Mouse (Mus musculus): ENCODE results near the gene Rgr. TPM values are rescaled to one million over a fixed set of nuclear protein-coding genes. Genes with fewer than 3 reads are reported as not detected.
"Not testable (repeated sequence)": the region's sequence is repeated elsewhere in the genome, so short reads cannot be mapped to it uniquely, and the experiment has no call there.

Gene Rgr
- polyA plus RNA-seq, 1 experiment: not detected

DNA sequence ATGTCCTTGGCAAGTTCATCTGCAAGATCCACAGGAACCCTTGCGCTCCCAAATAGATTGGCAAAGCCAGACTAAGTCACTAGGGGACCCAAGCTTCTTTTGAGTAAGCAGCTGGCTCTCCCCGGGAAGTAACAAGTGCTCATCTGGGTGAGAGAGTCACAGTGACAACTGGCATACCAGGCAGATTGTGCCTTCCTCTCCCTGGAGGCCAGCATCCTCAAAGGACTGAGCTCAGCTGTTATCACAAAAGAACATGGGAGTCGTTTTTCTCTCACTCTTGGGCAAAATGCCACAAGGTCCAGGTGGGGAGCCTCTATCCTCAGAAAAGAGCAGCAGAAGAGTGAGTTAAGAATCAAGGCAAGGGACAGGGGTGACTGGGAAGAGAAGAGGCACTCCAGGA lies 42.9 kb downstream of the Rgr start:
- TF ChIP-seq CTCF (IDR thresholded peaks at IDR 0.05; ENCODE audit: insufficient read depth, low read length) (no peak), POLR2A (IDR thresholded peaks at IDR 0.05; ENCODE audit: borderline replicate concordance, extremely low read depth, low read depth, low read length) (no peak)
- 16% methylated on average over 3 of the region's 3 CpGs for WGBS
- Histone ChIP-seq H3K4me1 (ENCODE audit: control insufficient read depth, insufficient read depth, low read length) (no peaks in the 10 kb centered on the region), H3K4me3 (replicated peaks; ENCODE audit: extremely low read depth, low read depth, low read length) (no peak overlapping the region)
- DNase-seq: no peak

DNA sequence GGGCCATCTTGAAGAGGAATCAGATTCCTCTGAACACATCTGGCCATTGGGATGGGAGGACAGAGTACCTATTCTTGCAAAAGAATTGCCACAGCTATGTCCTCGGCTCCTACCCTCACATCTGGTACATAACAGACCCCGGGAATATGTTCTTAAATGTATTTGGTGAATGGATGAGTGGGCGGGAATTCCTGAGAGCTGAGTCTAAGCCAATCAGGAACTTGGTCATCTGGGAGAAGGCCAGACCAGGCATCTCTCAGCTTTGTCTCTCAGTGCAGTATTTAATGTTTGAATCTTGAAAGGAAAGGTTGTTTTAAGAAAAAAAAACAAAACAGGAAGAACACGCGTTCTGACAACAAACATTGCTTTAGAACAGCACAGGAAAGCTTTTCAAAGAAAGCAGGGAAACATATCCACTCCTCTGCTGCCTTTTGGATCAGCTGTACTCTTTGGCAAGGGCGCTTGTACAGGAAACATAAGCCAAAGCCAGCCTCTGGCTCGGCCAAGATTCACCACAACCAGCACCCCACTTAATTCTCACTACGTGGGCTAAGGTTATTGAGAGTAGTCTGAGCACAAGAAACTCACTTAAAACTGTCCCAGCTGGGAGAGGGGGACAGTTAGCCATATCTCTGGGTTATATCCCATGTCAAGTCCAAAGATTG lies 45.2 kb downstream of the Rgr start:
- WGBS: 65% methylated on average over 8 of the region's 8 CpGs
- Histone ChIP-seq H3K4me1 (ENCODE audit: control insufficient read depth, insufficient read depth, low read length) (no peaks in the 10 kb centered on the region), H3K4me3 (replicated peaks; ENCODE audit: extremely low read depth, low read depth, low read length) (no peak overlapping the region)
- TF ChIP-seq POLR2A (IDR thresholded peaks at IDR 0.05; ENCODE audit: borderline replicate concordance, extremely low read depth, low read depth, low read length): no peak
- TF ChIP-seq CTCF (IDR thresholded peaks at IDR 0.05; ENCODE audit: insufficient read depth, low read length): no peak
- no peak for DNase-seq

- WGBS: 58% methylated on average over 2 of the region's 2 CpGs
- TF ChIP-seq POLR2A (IDR thresholded peaks at IDR 0.05; ENCODE audit: borderline replicate concordance, extremely low read depth, low read depth, low read length) (no peak), CTCF (IDR thresholded peaks at IDR 0.05; ENCODE audit: insufficient read depth, low read length) (no peak)
Measured at GRCm38 (mm10) chr14:37002852-37003251, 45.9 kb downstream of the Rgr start.

GRCm38 (mm10) chr14:37000780-37001179 lies 48.0 kb downstream of the Rgr start:
- WGBS: 73% methylated on average over 6 of the region's 6 CpGs
- H3K4me3 ChIP-seq (replicated peaks; ENCODE audit: extremely low read depth, low read depth, low read length); H3K4me1 ChIP-seq (ENCODE audit: control insufficient read depth, insufficient read depth, low read length); DNase-seq: not testable (repeated sequence)

More at GRCm38 (mm10) chr14:37002852-37003251, 45.9 kb downstream of the Rgr start:
- Histone ChIP-seq H3K4me3 (replicated peaks; ENCODE audit: extremely low read depth, low read depth, low read length) (no peak overlapping the region), H3K4me1 (ENCODE audit: control insufficient read depth, insufficient read depth, low read length) (no peaks in the 10 kb centered on the region)
- no peak for DNase-seq

DNA sequence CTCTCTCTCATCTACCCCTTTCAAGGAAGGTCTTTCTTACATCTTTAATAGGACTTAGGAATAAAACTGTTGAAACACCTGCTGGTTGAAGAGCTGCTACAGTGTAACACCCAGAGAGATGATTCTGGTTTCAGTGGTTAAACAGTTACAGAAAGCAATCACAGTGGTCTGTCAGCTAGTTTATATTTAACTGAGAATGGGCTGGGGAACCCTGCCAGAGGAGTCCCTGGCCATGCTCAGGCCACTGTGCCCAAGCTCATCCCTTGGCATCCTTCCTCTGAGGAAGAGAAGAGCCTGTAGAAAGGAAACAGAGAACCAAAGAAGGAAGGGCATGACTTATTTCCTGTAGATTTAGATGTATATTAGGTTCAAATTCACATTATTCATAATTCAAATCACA lies 59.0 kb downstream of the Rgr start:
- TF ChIP-seq POLR2A (IDR thresholded peaks at IDR 0.05; ENCODE audit: borderline replicate concordance, extremely low read depth, low read depth, low read length) (no peak), CTCF (IDR thresholded peaks at IDR 0.05; ENCODE audit: insufficient read depth, low read length) (no peak)
- H3K4me1 ChIP-seq (ENCODE audit: control insufficient read depth, insufficient read depth, low read length): no peaks in the 10 kb centered on the region
- H3K4me3 ChIP-seq (replicated peaks; ENCODE audit: extremely low read depth, low read depth, low read length): no peak overlapping the region
- DNase-seq: no peak

DNA sequence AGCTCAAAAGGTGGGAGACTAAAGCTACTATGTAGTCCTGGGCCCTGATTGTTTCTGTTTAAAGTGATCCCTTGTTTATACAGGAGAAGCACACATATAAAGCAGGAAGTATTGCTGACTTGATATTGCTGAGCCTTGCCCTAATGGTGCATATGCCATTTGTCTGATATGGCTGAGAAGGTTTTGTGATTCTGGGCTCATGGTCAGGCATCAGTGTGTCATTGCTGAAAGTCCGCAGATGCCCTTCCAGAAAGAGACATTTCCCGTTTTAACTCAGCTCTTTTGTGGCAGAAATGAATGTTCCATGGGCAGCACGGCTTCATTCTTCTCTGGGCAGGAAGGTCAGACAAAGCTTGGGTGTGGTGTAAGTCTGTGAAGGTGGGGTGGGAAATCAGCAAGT lies 63.1 kb downstream of the Rgr start:
- Histone ChIP-seq H3K4me1 (ENCODE audit: control insufficient read depth, insufficient read depth, low read length) (no peaks in the 10 kb centered on the region), H3K4me3 (replicated peaks; ENCODE audit: extremely low read depth, low read depth, low read length) (no peak overlapping the region)
- no peak for DNase-seq
- TF ChIP-seq CTCF (IDR thresholded peaks at IDR 0.05; ENCODE audit: insufficient read depth, low read length) (no peak), POLR2A (IDR thresholded peaks at IDR 0.05; ENCODE audit: borderline replicate concordance, extremely low read depth, low read depth, low read length) (no peak)
- WGBS: 55% methylated on average over 3 of the region's 3 CpGs

Other genes starting within 250 kb of the Rgr start
- gene Ccser2, start 80.2 kb downstream of the Rgr start, polyA plus RNA-seq (2012; rRNA removed): 25.9 and 38.0 TPM in 2 replicates
- not detected in 2 replicates for gene Lrit1, start 5.9 kb upstream of the Rgr start, polyA plus RNA-seq (2012; rRNA removed)
- not detected in 2 replicates for gene Lrit2, start 19.0 kb upstream of the Rgr start, polyA plus RNA-seq (2012; rRNA removed)
- gene Cdhr1, start 49.4 kb upstream of the Rgr start, polyA plus RNA-seq (2012; rRNA removed): 0.08 and 0.24 TPM in 2 replicates
- gene 2610528A11Rik, start 65.1 kb upstream of the Rgr start, polyA plus RNA-seq (2012; rRNA removed): 2.4 and 9.5 TPM in 2 replicates
- gene Ghitm, start 86.3 kb upstream of the Rgr start, polyA plus RNA-seq (2012; rRNA removed): 69.9 and 103 TPM in 2 replicates

All from lung, adult 2 months (tissue).